Comparison of ENCODE assay signal across 23 mouse cellular contexts in genomic region chr13:98512066-98512465, GRCm38 (mm10). TPM values are rescaled to one million over a fixed set of nuclear protein-coding genes. Genes with fewer than 3 reads are reported as not detected.
DNase-seq lines count a peak whose midpoint lies in the region; ATAC-seq lines count a peak whose summit lies in the region.
"Had no signal": no experiment of that assay in that cellular context is flagged by ENCODE, and none has a peak within 500 bp of the region (broad histone marks: within the 10 kb centered on the region; RNA-seq: fewer than 3 reads in every experiment).

No protein-coding gene starts in this region.

- no peak for ATAC-seq in forebrain, embryonic 16.5 days
- ATAC-seq: activated CD4-positive, CD25-positive, alpha-beta regulatory T cell, adult 4 months; CD4-positive, CD25-positive, alpha-beta regulatory T cell, adult 4 months; Patski had no signal

- no peak overlapping the region for H3K27ac ChIP-seq in forebrain, embryonic 10.5 days
- H3K27ac ChIP-seq in forebrain, embryonic 16.5 days (ENCODE audit: low read length), result no peak overlapping the region
- H3K27ac ChIP-seq in heart, embryonic 10.5 days, result no peak overlapping the region
- no peak overlapping the region for H3K27ac ChIP-seq in embryonic facial prominence, embryonic 10.5 days (replicated peaks)

- no peak overlapping the region for H3K9ac ChIP-seq in forebrain, embryonic 16.5 days (replicated peaks; ENCODE audit: low read depth, low read length)

- H3K4me2 ChIP-seq in forebrain, embryonic 16.5 days (ENCODE audit: low read length), result no peak overlapping the region

- H3K27me3 ChIP-seq in forebrain, embryonic 10.5 days (ENCODE audit: poor library complexity, severe bottlenecking), result peaks cover 90% of the 10 kb centered on the region
- H3K27me3 ChIP-seq in forebrain, embryonic 16.5 days (replicated peaks; ENCODE audit: control insufficient read depth, insufficient read depth, low read length), result peaks cover 25% of the 10 kb centered on the region
- peaks cover 36% of the 10 kb centered on the region for H3K27me3 ChIP-seq in heart, embryonic 10.5 days (ENCODE audit: insufficient read depth, poor library complexity, severe bottlenecking)
- H3K27me3 ChIP-seq in embryonic facial prominence, embryonic 10.5 days (replicated peaks; ENCODE audit: low read depth, poor library complexity, severe bottlenecking), result peaks cover 52% of the 10 kb centered on the region
- H3K27me3 ChIP-seq: CH12.LX, Patski had no signal

- H3K4me1 ChIP-seq in forebrain, embryonic 10.5 days, result peaks cover 8% of the 10 kb centered on the region
- H3K4me1 ChIP-seq in forebrain, embryonic 16.5 days (replicated peaks; ENCODE audit: control insufficient read depth, insufficient read depth, low read length), result 0 out of 2 replicates have a peak, but pooled peaks cover 2% of the 10 kb centered on the region
- H3K4me1 ChIP-seq in heart, embryonic 10.5 days, result peaks cover 6% of the 10 kb centered on the region
- H3K4me1 ChIP-seq in embryonic facial prominence, embryonic 10.5 days, result peaks cover 10% of the 10 kb centered on the region

- peak; percentile 6 for DNase-seq in forebrain, embryonic 10.5 days (ENCODE audit: extremely low spot score, low spot score)
- peak; percentile 55 for DNase-seq in heart, adult 11 months
- no peak for DNase-seq in heart, postnatal 14 days
- peak; percentile 53 for DNase-seq in heart, embryonic 10.5 days (ENCODE audit: low spot score)
- DNase-seq in heart, postnatal 36 days, result no peak
- DNase-seq in embryonic facial prominence, embryonic 10.5 days (ENCODE audit: low spot score), result peak; percentile 6
- DNase-seq in right cerebral cortex, postnatal 36 days (ENCODE audit: low spot score in 2 of 2), result no peak
- DNase-seq: adrenal gland, adult 2 months; adrenal gland, adult 8-10 months; adrenal gland, postnatal 10 days; adrenal gland, postnatal 14 days; adrenal gland, postnatal 25 days; adrenal gland, postnatal 36 days; B cell, adult 2 months; cerebellum, adult 11 months; cerebellum, adult 11-12 months had no signal

- intact Hi-C loops in heart, postnatal 14 days (cut with DNase I), result no loop called here
- intact Hi-C loops in heart, postnatal 36 days (cut with DNase I), result no loop called here

- H3K36me3 ChIP-seq in forebrain, embryonic 10.5 days (replicated peaks), result no peaks in the 10 kb centered on the region
- H3K36me3 ChIP-seq in forebrain, embryonic 16.5 days (ENCODE audit: control insufficient read depth, insufficient read depth), result no peaks in the 10 kb centered on the region
- no peaks in the 10 kb centered on the region for H3K36me3 ChIP-seq in heart, embryonic 10.5 days
- H3K36me3 ChIP-seq in embryonic facial prominence, embryonic 10.5 days (replicated peaks), result no peaks in the 10 kb centered on the region
- H3K36me3 ChIP-seq: G1E had no signal

- 78% methylated on average over 4 of the region's 4 CpGs for WGBS in forebrain, embryonic 10.5 days
- 74% methylated on average over 4 of the region's 4 CpGs for WGBS in forebrain, embryonic 16.5 days
- 75% methylated on average over 4 of the region's 4 CpGs for WGBS in heart, embryonic 10.5 days
- 84% methylated on average over 4 of the region's 4 CpGs for WGBS in embryonic facial prominence, embryonic 10.5 days

- no peaks in the 10 kb centered on the region for H3K9me3 ChIP-seq in forebrain, embryonic 10.5 days
- H3K9me3 ChIP-seq in forebrain, embryonic 16.5 days (ENCODE audit: control insufficient read depth, low read length), result no peaks in the 10 kb centered on the region
- no peaks in the 10 kb centered on the region for H3K9me3 ChIP-seq in heart, embryonic 10.5 days
- no peaks in the 10 kb centered on the region for H3K9me3 ChIP-seq in embryonic facial prominence, embryonic 10.5 days
- H3K9me3 ChIP-seq: G1E had no signal

- no peak overlapping the region for H3K4me3 ChIP-seq in forebrain, embryonic 10.5 days
- no peak overlapping the region for H3K4me3 ChIP-seq in forebrain, embryonic 16.5 days (replicated peaks; ENCODE audit: low read length)
- H3K4me3 ChIP-seq in heart, embryonic 10.5 days, result no peak overlapping the region
- no peak overlapping the region for H3K4me3 ChIP-seq in embryonic facial prominence, embryonic 10.5 days

RNA-seq across cellular contexts. Expression of gene Gm10320, which starts 20.3 kb away (rescaled TPM):
- polyA plus RNA-seq in forebrain, embryonic 10.5 days (2016; fragmentation: Nextera tagmentation; extraction: Ambion mirVana), result 1.2 and 1.3 TPM in 2 replicates
- 0.60 and 1.3 TPM in 2 replicates for polyA plus RNA-seq in forebrain, embryonic 16.5 days (2015; fragmentation: Nextera tagmentation; extraction: Ambion mirVana)
- not detected for total RNA-seq in heart, postnatal 14 days (2021)
- 0.48 and 0.82 TPM in 2 replicates for polyA plus RNA-seq in heart, embryonic 10.5 days (2016; fragmentation: Nextera tagmentation; extraction: Ambion mirVana)
- not detected for total RNA-seq in heart, postnatal 36 days (2021)
- polyA plus RNA-seq in embryonic facial prominence, embryonic 10.5 days (2016; fragmentation: Nextera tagmentation; extraction: Ambion mirVana), result 0.79 and 0.88 TPM in 2 replicates
- total RNA-seq: adrenal gland, adult 18-20 months; adrenal gland, adult 2 months; adrenal gland, postnatal 14 days; adrenal gland, postnatal 25 days had no signal

Comparison
In these comparisons a context has a peak if more than half of its experiments do, and no peak if none do; other contexts are left out.
1. DNase-seq: peak in forebrain, embryonic 10.5 days (single experiment), heart, adult 11 months (single experiment), heart, embryonic 10.5 days (single experiment) and embryonic facial prominence, embryonic 10.5 days (single experiment); none in heart, postnatal 14 days (0 of 2), heart, postnatal 36 days (0 of 2) and right cerebral cortex, postnatal 36 days (0 of 2).